Mouse (Mus musculus) induced T-regulatory cell, adult 2 months (primary cell): ENCODE measurements around the gene Acadl.

ENCODE experiments used
- DNase-seq: peaks from one replicate; pipeline ENCODE4 v3.0.0-alpha.2; 2012; ENCODE audit warnings: low read depth

Acadl gene

DNA sequence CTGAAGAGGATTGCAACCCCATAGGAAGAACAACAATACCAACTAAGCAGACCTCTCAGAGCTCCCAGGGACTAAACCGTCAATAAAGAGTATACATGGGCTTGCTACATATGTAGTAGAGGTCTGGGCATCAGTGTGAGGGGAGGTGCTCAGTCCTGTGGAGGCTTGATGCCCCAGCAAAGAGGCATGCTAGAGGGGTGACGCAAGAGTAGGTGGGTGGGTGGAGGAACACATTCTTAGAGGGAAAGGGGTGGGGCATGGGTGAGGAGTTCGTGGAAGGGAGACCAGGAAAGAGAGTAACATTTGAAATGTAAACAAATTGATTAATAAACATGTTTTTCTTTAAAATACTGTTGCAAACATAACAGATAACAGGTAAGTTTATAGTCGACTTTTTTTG, 82.0 kb downstream of the Acadl start:
- DNase-seq = no peak
